Comparison of ENCODE assay signal across 21 mouse cellular contexts in the genomic region with DNA sequence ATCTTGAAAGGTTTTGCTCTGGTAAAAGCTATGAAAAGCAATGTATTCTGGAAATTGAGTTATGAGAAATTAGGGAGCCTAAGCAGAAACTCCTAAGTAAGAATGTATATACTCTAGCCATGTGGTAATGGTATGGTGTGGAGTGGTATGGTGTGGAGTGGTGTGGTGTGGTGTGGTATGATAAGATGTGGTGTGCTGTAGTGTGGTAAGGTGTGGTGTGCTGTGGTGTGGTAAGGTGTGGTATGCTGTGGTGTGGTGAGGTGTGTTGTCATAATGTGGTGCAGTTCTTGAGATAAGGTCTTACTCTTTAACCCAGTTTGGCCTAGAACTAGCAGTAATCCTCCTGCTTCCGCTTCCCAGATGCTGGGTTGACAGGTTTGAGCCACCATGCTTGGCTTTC. TPM values are rescaled to one million over a fixed set of nuclear protein-coding genes. Genes with fewer than 3 reads are reported as not detected.
DNase-seq lines count a peak whose midpoint lies in the region; ATAC-seq and TF ChIP-seq lines count a peak whose summit lies in the region.
"Had no signal": no experiment of that assay in that cellular context is flagged by ENCODE, and none has a peak within 500 bp of the region (broad histone marks: within the 10 kb centered on the region; RNA-seq: fewer than 3 reads in every experiment).

No protein-coding gene starts in this region.

- 95% methylated on average over 1 of the region's 1 CpGs for WGBS in embryonic facial prominence, embryonic 11.5 days
- WGBS in embryonic facial prominence, embryonic 10.5 days, result 98% methylated on average over 1 of the region's 1 CpGs
- 38% methylated on average over 1 of the region's 1 CpGs for WGBS in liver, embryonic 14.5 days (ENCODE audit: insufficient replicate concordance)
- 93% methylated on average over 1 of the region's 1 CpGs for WGBS in kidney, embryonic 15.5 days

- H3K27ac ChIP-seq in embryonic facial prominence, embryonic 11.5 days (replicated peaks; ENCODE audit: low read depth, low read length), result no peak overlapping the region
- H3K27ac ChIP-seq in embryonic facial prominence, embryonic 10.5 days (replicated peaks), result no peak overlapping the region
- no peak overlapping the region for H3K27ac ChIP-seq in liver, embryonic 14.5 days
- H3K27ac ChIP-seq in kidney, embryonic 15.5 days, result no peak overlapping the region
- H3K27ac ChIP-seq: embryonic facial prominence, embryonic 12.5 days; forebrain, embryonic 13.5 days; heart, adult 2 months; heart, embryonic 15.5 days had no signal

- no peaks in the 10 kb centered on the region for H3K27me3 ChIP-seq in embryonic facial prominence, embryonic 11.5 days (ENCODE audit: control insufficient read depth, insufficient read depth, low read length)
- H3K27me3 ChIP-seq in embryonic facial prominence, embryonic 10.5 days (replicated peaks; ENCODE audit: low read depth, poor library complexity, severe bottlenecking), result no peaks in the 10 kb centered on the region
- peaks cover 12% of the 10 kb centered on the region for H3K27me3 ChIP-seq in liver, embryonic 14.5 days (ENCODE audit: control insufficient read depth, insufficient read depth, low read length)
- H3K27me3 ChIP-seq in megakaryocyte, embryonic 14.5 days (replicated peaks), result peaks cover 26% of the 10 kb centered on the region
- no peaks in the 10 kb centered on the region for H3K27me3 ChIP-seq in kidney, embryonic 15.5 days
- H3K27me3 ChIP-seq: embryonic facial prominence, embryonic 12.5 days; forebrain, embryonic 13.5 days; heart, embryonic 15.5 days; hindbrain, embryonic 13.5 days had no signal

- H3K4me2 ChIP-seq in embryonic facial prominence, embryonic 11.5 days (ENCODE audit: low read depth, low read length), result no peak overlapping the region
- no peak overlapping the region for H3K4me2 ChIP-seq in liver, embryonic 14.5 days (ENCODE audit: low read depth)
- H3K4me2 ChIP-seq in kidney, embryonic 15.5 days, result no peak overlapping the region
- H3K4me2 ChIP-seq: embryonic facial prominence, embryonic 12.5 days; forebrain, embryonic 13.5 days; heart, embryonic 11.5 days; heart, embryonic 15.5 days; hindbrain, embryonic 13.5 days had no signal

- H3K9me3 ChIP-seq in embryonic facial prominence, embryonic 11.5 days (replicated peaks; ENCODE audit: control insufficient read depth, low read length), result no peaks in the 10 kb centered on the region
- no peaks in the 10 kb centered on the region for H3K9me3 ChIP-seq in embryonic facial prominence, embryonic 10.5 days
- no peaks in the 10 kb centered on the region for H3K9me3 ChIP-seq in liver, embryonic 14.5 days (ENCODE audit: control insufficient read depth, low read length)
- no peaks in the 10 kb centered on the region for H3K9me3 ChIP-seq in megakaryocyte, embryonic 14.5 days
- H3K9me3 ChIP-seq in kidney, embryonic 15.5 days (replicated peaks), result no peaks in the 10 kb centered on the region
- H3K9me3 ChIP-seq: embryonic facial prominence, embryonic 12.5 days; forebrain, embryonic 13.5 days; heart, embryonic 15.5 days; hindbrain, embryonic 13.5 days had no signal

- no peak for TF ChIP-seq CTCF in liver, embryonic 14.5 days (IDR thresholded peaks at IDR 0.05; ENCODE audit: low read depth)

- no peak overlapping the region for H3K4me3 ChIP-seq in embryonic facial prominence, embryonic 11.5 days (ENCODE audit: low read depth, low read length)
- no peak overlapping the region for H3K4me3 ChIP-seq in embryonic facial prominence, embryonic 10.5 days
- H3K4me3 ChIP-seq in liver, embryonic 14.5 days (ENCODE audit: insufficient read depth in 1 of 2, low read depth in 2 of 2, low read length in 2 of 2), result no peak overlapping the region
- H3K4me3 ChIP-seq in megakaryocyte, embryonic 14.5 days (replicated peaks), result peak overlapping the region; percentile 46
- no peak overlapping the region for H3K4me3 ChIP-seq in kidney, embryonic 15.5 days (replicated peaks)
- H3K4me3 ChIP-seq: embryonic facial prominence, embryonic 12.5 days; forebrain, embryonic 13.5 days; heart, adult 2 months; heart, embryonic 15.5 days; hindbrain, embryonic 13.5 days had no signal

- DNase-seq in embryonic facial prominence, embryonic 11.5 days (ENCODE audit: low spot score), result no peak
- no peak for DNase-seq in embryonic facial prominence, embryonic 10.5 days (ENCODE audit: low spot score)
- peak; percentile 72 for DNase-seq in 416B (ENCODE audit: low read depth)
- DNase-seq in liver, embryonic 14.5 days (ENCODE audit: low read depth in 3 of 3, low spot score in 3 of 3), result no peak
- no peak for DNase-seq in cerebellum, adult 8-10 months
- no peak for DNase-seq in urinary bladder, postnatal 4 days (ENCODE audit: low spot score in 2 of 2)
- DNase-seq: adrenal gland, postnatal 10 days; cerebellum, adult 11 months; cerebellum, adult 9-10 months; cerebellum, postnatal 36 days; forebrain, postnatal 0 days; gastrocnemius, postnatal 14 days; heart, adult 2 months; heart, postnatal 14 days had no signal

- no peaks in the 10 kb centered on the region for H3K4me1 ChIP-seq in embryonic facial prominence, embryonic 11.5 days (ENCODE audit: control insufficient read depth, insufficient read depth, low read length)
- H3K4me1 ChIP-seq in embryonic facial prominence, embryonic 10.5 days, result peaks cover 31% of the 10 kb centered on the region
- H3K4me1 ChIP-seq in liver, embryonic 14.5 days (replicated peaks; ENCODE audit: control insufficient read depth in 2 of 2, insufficient read depth in 2 of 2, low read length in 1 of 2), result peaks cover 0 to 3% of the 10 kb centered on the region in 2 experiments; a peak in 3 of 4 replicates
- peaks cover 10% of the 10 kb centered on the region for H3K4me1 ChIP-seq in megakaryocyte, embryonic 14.5 days
- peaks cover 9% of the 10 kb centered on the region for H3K4me1 ChIP-seq in kidney, embryonic 15.5 days

- 0 out of 2 replicates have a peak, but pooled peaks have one; percentile 56 for ATAC-seq in embryonic facial prominence, embryonic 11.5 days (replicated peaks; ENCODE audit: insufficient number of reproducible peaks, low FRiP score, low TSS enrichment, low read depth)
- peak; percentile 92 for ATAC-seq in liver, embryonic 14.5 days (ENCODE audit: insufficient read depth)
- no peak for ATAC-seq in kidney, embryonic 15.5 days (replicated peaks; ENCODE audit: low FRiP score)
- ATAC-seq: forebrain, embryonic 13.5 days had no signal

- H3K9ac ChIP-seq in embryonic facial prominence, embryonic 11.5 days (replicated peaks; ENCODE audit: low read length), result no peak overlapping the region
- no peak overlapping the region for H3K9ac ChIP-seq in liver, embryonic 14.5 days (replicated peaks)
- no peak overlapping the region for H3K9ac ChIP-seq in kidney, embryonic 15.5 days
- H3K9ac ChIP-seq: embryonic facial prominence, embryonic 12.5 days; forebrain, embryonic 13.5 days; forebrain, postnatal 0 days; heart, embryonic 15.5 days; hindbrain, embryonic 13.5 days had no signal

- no peak for TF ChIP-seq EP300 in liver, embryonic 14.5 days (IDR thresholded peaks at IDR 0.05; ENCODE audit: low read depth)

- no peaks in the 10 kb centered on the region for H3K36me3 ChIP-seq in embryonic facial prominence, embryonic 11.5 days (replicated peaks; ENCODE audit: control insufficient read depth, insufficient read depth, low read depth, low read length)
- H3K36me3 ChIP-seq in embryonic facial prominence, embryonic 10.5 days (replicated peaks), result no peaks in the 10 kb centered on the region
- H3K36me3 ChIP-seq in liver, embryonic 14.5 days (replicated peaks; ENCODE audit: control insufficient read depth, insufficient read depth, low read depth), result no peaks in the 10 kb centered on the region
- H3K36me3 ChIP-seq in megakaryocyte, embryonic 14.5 days (replicated peaks; ENCODE audit: low read length), result no peaks in the 10 kb centered on the region
- H3K36me3 ChIP-seq in kidney, embryonic 15.5 days, result no peaks in the 10 kb centered on the region
- H3K36me3 ChIP-seq: embryonic facial prominence, embryonic 12.5 days; heart, embryonic 15.5 days; hindbrain, embryonic 13.5 days had no signal

RNA-seq across cellular contexts. Expression of a gene that starts 45.7 kb away (rescaled TPM):
- polyA plus RNA-seq in embryonic facial prominence, embryonic 11.5 days (2014; fragmentation: Nextera tagmentation; extraction: Ambion mirVana), result 29.1 and 29.9 TPM in 2 replicates
- 17.2 and 18.3 TPM in 2 replicates for polyA plus RNA-seq in embryonic facial prominence, embryonic 10.5 days (2016; fragmentation: Nextera tagmentation; extraction: Ambion mirVana)
- polyA plus RNA-seq in liver, embryonic 14.5 days (2012; rRNA removed), result 0.35 and 0.68 TPM in 2 replicates
- 1.2 and 1.4 TPM in 2 replicates for polyA plus RNA-seq in liver, embryonic 14.5 days (2014; fragmentation: Nextera tagmentation; extraction: Ambion mirVana)
- 0.21 TPM in 1 of 2 replicates, not detected in the other for polyA plus RNA-seq in megakaryocyte, embryonic 14.5 days (2012; ENCODE audit: insufficient read depth, low replicate concordance)
- polyA plus RNA-seq in kidney, embryonic 15.5 days (2015; fragmentation: Nextera tagmentation; extraction: Ambion mirVana), result 12.2 and 13.8 TPM in 2 replicates
